Mouse (Mus musculus): ENCODE measurements around the gene Ccl7. TPM values are rescaled to one million over a fixed set of nuclear protein-coding genes. Genes with fewer than 3 reads are reported as not detected.

The Ccl7 gene
- polyA plus RNA-seq, 1 experiment from 2014 or later: 1.6 TPM

GRCm38 (mm10) chr11:82073686-82074085, 28.2 kb downstream of the Ccl7 start:
- Histone ChIP-seq H3K36me3 (no peaks in the 10 kb centered on the region), H3K9ac (replicated peaks) (no peak overlapping the region), H3K27me3 (no peaks in the 10 kb centered on the region), H3K4me3 (replicated peaks) (no peak overlapping the region), H3K4me2 (replicated peaks) (no peak overlapping the region), H3K4me1 (replicated peaks) (no peaks in the 10 kb centered on the region), H3K9me3 (no peaks in the 10 kb centered on the region), H3K27ac (no peak overlapping the region)
- WGBS: 87% methylated on average over 3 of the region's 3 CpGs
- no peak for ATAC-seq

GRCm38 (mm10) chr11:82077031-82077430, 31.5 kb downstream of the Ccl7 start:
- ATAC-seq: no peak
- H3K36me3 ChIP-seq: no peaks in the 10 kb centered on the region
- H3K4me2 ChIP-seq (replicated peaks): no peak overlapping the region
- H3K27me3 ChIP-seq: no peaks in the 10 kb centered on the region
- WGBS: 79% methylated on average over 3 of the region's 3 CpGs
- no peak overlapping the region for H3K27ac ChIP-seq
- H3K9me3 ChIP-seq: no peaks in the 10 kb centered on the region
- H3K9ac ChIP-seq (replicated peaks): no peak overlapping the region
- no peaks in the 10 kb centered on the region for H3K4me1 ChIP-seq (replicated peaks)
- H3K4me3 ChIP-seq (replicated peaks): no peak overlapping the region

GRCm38 (mm10) chr11:82078136-82078730, 32.7 kb downstream of the Ccl7 start:
- Histone ChIP-seq H3K4me3 (replicated peaks) (no peak overlapping the region), H3K27me3 (no peaks in the 10 kb centered on the region), H3K27ac (no peak overlapping the region), H3K4me2 (replicated peaks) (no peak overlapping the region), H3K9me3 (no peaks in the 10 kb centered on the region), H3K36me3 (no peaks in the 10 kb centered on the region), H3K4me1 (replicated peaks) (no peaks in the 10 kb centered on the region), H3K9ac (replicated peaks) (no peak overlapping the region)
- no peak for ATAC-seq

- Histone ChIP-seq H3K9me3 (no peaks in the 10 kb centered on the region), H3K4me1 (replicated peaks) (no peaks in the 10 kb centered on the region), H3K27ac (no peak overlapping the region), H3K4me3 (replicated peaks) (no peak overlapping the region), H3K27me3 (no peaks in the 10 kb centered on the region), H3K36me3 (no peaks in the 10 kb centered on the region), H3K4me2 (replicated peaks) (no peak overlapping the region), H3K9ac (replicated peaks) (no peak overlapping the region)
- ATAC-seq: no peak
- 83% methylated on average over 3 of the region's 3 CpGs for WGBS
Measured at GRCm38 (mm10) chr11:82080865-82081264, 35.4 kb downstream of the Ccl7 start.

GRCm38 (mm10) chr11:82084360-82084759, 38.8 kb downstream of the Ccl7 start:
- H3K4me1 ChIP-seq (replicated peaks): no peaks in the 10 kb centered on the region
- no peaks in the 10 kb centered on the region for H3K9me3 ChIP-seq
- H3K27ac ChIP-seq: no peak overlapping the region
- ATAC-seq: no peak
- H3K9ac ChIP-seq (replicated peaks): no peak overlapping the region
- WGBS: 89% methylated on average over 3 of the region's 3 CpGs
- no peaks in the 10 kb centered on the region for H3K27me3 ChIP-seq
- no peak overlapping the region for H3K4me3 ChIP-seq (replicated peaks)
- no peaks in the 10 kb centered on the region for H3K36me3 ChIP-seq
- H3K4me2 ChIP-seq (replicated peaks): no peak overlapping the region

Other genes with a start within 250 kb of the Ccl7 start
- gene 5530401A14Rik, start 185.0 kb upstream of the Ccl7 start, polyA plus RNA-seq (2015; fragmentation: Nextera tagmentation; extraction: Ambion mirVana): 0.37 and 0.51 TPM in 2 replicates
- 5.0 and 5.2 TPM in 2 replicates for gene Asic2, start 77.3 kb upstream of the Ccl7 start, polyA plus RNA-seq (2015; fragmentation: Nextera tagmentation; extraction: Ambion mirVana)
- gene Ccl2, start 10.1 kb upstream of the Ccl7 start, polyA plus RNA-seq (2015; fragmentation: Nextera tagmentation; extraction: Ambion mirVana): 1.1 and 2.4 TPM in 2 replicates
- not detected in 2 replicates for gene Gm17268, start 7.2 kb upstream of the Ccl7 start, polyA plus RNA-seq (2015; fragmentation: Nextera tagmentation; extraction: Ambion mirVana)
- gene Ccl11, start 12.1 kb downstream of the Ccl7 start, polyA plus RNA-seq (2015; fragmentation: Nextera tagmentation; extraction: Ambion mirVana): not detected in 2 replicates
- 0.70 and 1.9 TPM in 2 replicates for gene Ccl12, start 56.1 kb downstream of the Ccl7 start, polyA plus RNA-seq (2015; fragmentation: Nextera tagmentation; extraction: Ambion mirVana)
- not detected in 2 replicates for gene Ccl8, start 69.5 kb downstream of the Ccl7 start, polyA plus RNA-seq (2015; fragmentation: Nextera tagmentation; extraction: Ambion mirVana)